ENCODE assay signal across 9 mouse cellular contexts in genomic region chr10:34316571-34317216, GRCm38 (mm10). TPM values are rescaled to one million over a fixed set of nuclear protein-coding genes. Genes with fewer than 3 reads are reported as not detected.
DNase-seq lines count a peak whose midpoint lies in the region; ATAC-seq and TF ChIP-seq lines count a peak whose summit lies in the region.
"Had no signal": no experiment of that assay in that cellular context is flagged by ENCODE, and none has a peak within 500 bp of the region (broad histone marks: within the 10 kb centered on the region; RNA-seq: fewer than 3 reads in every experiment).

No protein-coding gene starts in this region.

- peak; percentile 75 for ATAC-seq in kidney, embryonic 15.5 days (replicated peaks; ENCODE audit: low FRiP score)
- ATAC-seq in forebrain, embryonic 12.5 days (ENCODE audit: low FRiP score) = peak; percentile 95
- ATAC-seq in liver, postnatal 0 days = 0 out of 2 replicates have a peak, but pooled peaks have one; percentile 21

- TF ChIP-seq CTCF in layer of hippocampus, adult 2 months (conservative IDR thresholded peaks at IDR 0.05) = no peak
- TF ChIP-seq CTCF in liver, postnatal 0 days (IDR thresholded peaks at IDR 0.05; ENCODE audit: low read depth) = no peak

- no peaks in the 10 kb centered on the region for H3K27me3 ChIP-seq in kidney, embryonic 15.5 days
- no peaks in the 10 kb centered on the region for H3K27me3 ChIP-seq in forebrain, embryonic 12.5 days
- H3K27me3 ChIP-seq in liver, postnatal 0 days (ENCODE audit: insufficient read depth, low read length) = no peaks in the 10 kb centered on the region
- no peaks in the 10 kb centered on the region for H3K27me3 ChIP-seq in splenic B cell, adult 2 months (ENCODE audit: control insufficient read depth, insufficient read depth, low read length, poor library complexity, severe bottlenecking)
- H3K27me3 ChIP-seq: limb, embryonic 15.5 days had no signal

- H3K4me2 ChIP-seq in kidney, embryonic 15.5 days = 0 out of 2 replicates have a peak overlapping the region, but pooled peaks have one; percentile 23
- H3K4me2 ChIP-seq in forebrain, embryonic 12.5 days = peak overlapping the region; percentile 31
- H3K4me2 ChIP-seq in liver, postnatal 0 days (ENCODE audit: low read depth, low read length) = no peak overlapping the region
- H3K4me2 ChIP-seq: limb, embryonic 15.5 days had no signal

- no peak for TF ChIP-seq EP300 in liver, postnatal 0 days (IDR thresholded peaks at IDR 0.05; ENCODE audit: low read depth)

- H3K9me3 ChIP-seq in kidney, embryonic 15.5 days (replicated peaks) = no peaks in the 10 kb centered on the region
- no peaks in the 10 kb centered on the region for H3K9me3 ChIP-seq in forebrain, embryonic 12.5 days
- H3K9me3 ChIP-seq in liver, postnatal 0 days (ENCODE audit: low read length) = no peaks in the 10 kb centered on the region
- H3K9me3 ChIP-seq: limb, embryonic 15.5 days had no signal

- H3K4me3 ChIP-seq in kidney, embryonic 15.5 days (replicated peaks) = no peak overlapping the region
- peak overlapping the region; percentile 13 for H3K4me3 ChIP-seq in forebrain, embryonic 12.5 days (replicated peaks)
- peak overlapping the region; percentile 39 for H3K4me3 ChIP-seq in layer of hippocampus, adult 2 months
- no peak overlapping the region for H3K4me3 ChIP-seq in liver, postnatal 0 days (ENCODE audit: low read depth, low read length)
- H3K4me3 ChIP-seq: limb, embryonic 15.5 days had no signal

- DNase-seq in kidney, adult 8-10 months = no peak
- peak; percentile 66 for DNase-seq in brain, embryonic 18.5 days (ENCODE audit: low read depth, low spot score)
- DNase-seq in layer of hippocampus, adult 2 months (ENCODE audit: low spot score in 2 of 2) = peak; percentile 68 to 80
- no peak for DNase-seq in liver, postnatal 0 days
- peak; percentile 10 for DNase-seq in splenic B cell, adult 2 months (ENCODE audit: low read depth, low spot score)
- DNase-seq in thymus, adult 18-20 months = no peak

- H3K27ac ChIP-seq in kidney, embryonic 15.5 days = no peak overlapping the region
- H3K27ac ChIP-seq in forebrain, embryonic 12.5 days = peak overlapping the region; percentile 85
- peak overlapping the region; percentile 94 for H3K27ac ChIP-seq in layer of hippocampus, adult 2 months
- H3K27ac ChIP-seq in liver, postnatal 0 days (ENCODE audit: low read depth) = no peak overlapping the region
- H3K27ac ChIP-seq: limb, embryonic 15.5 days had no signal

- 0 out of 2 replicates have a peak, but pooled peaks cover 7% of the 10 kb centered on the region for H3K36me3 ChIP-seq in kidney, embryonic 15.5 days
- no peaks in the 10 kb centered on the region for H3K36me3 ChIP-seq in forebrain, embryonic 12.5 days (replicated peaks)
- H3K36me3 ChIP-seq in liver, postnatal 0 days (replicated peaks; ENCODE audit: insufficient read depth, low read length) = 0 out of 2 replicates have a peak, but pooled peaks cover 3% of the 10 kb centered on the region
- peaks cover 7% of the 10 kb centered on the region; the same call in 1 of the 2 replicates for H3K36me3 ChIP-seq in splenic B cell, adult 2 months (ENCODE audit: control insufficient read depth, insufficient read depth, low read length, poor library complexity, severe bottlenecking)

- 4% methylated on average over 3 of the region's 3 CpGs for WGBS in kidney, embryonic 15.5 days
- 0% methylated on average over 3 of the region's 3 CpGs for WGBS in forebrain, embryonic 12.5 days
- 14% methylated on average over 3 of the region's 3 CpGs for WGBS in liver, postnatal 0 days (ENCODE audit: insufficient replicate concordance)

- no peak overlapping the region for H3K9ac ChIP-seq in kidney, embryonic 15.5 days
- no peak overlapping the region; the same call in 1 of the 2 replicates for H3K9ac ChIP-seq in forebrain, embryonic 12.5 days
- H3K9ac ChIP-seq in liver, postnatal 0 days (replicated peaks) = no peak overlapping the region
- H3K9ac ChIP-seq: limb, embryonic 15.5 days had no signal

- peaks cover 5% of the 10 kb centered on the region; the same call in 1 of the 2 replicates for H3K4me1 ChIP-seq in kidney, embryonic 15.5 days
- H3K4me1 ChIP-seq in forebrain, embryonic 12.5 days = peaks cover 22% of the 10 kb centered on the region; the same call in 1 of the 2 replicates
- no peaks in the 10 kb centered on the region for H3K4me1 ChIP-seq in liver, postnatal 0 days (ENCODE audit: insufficient read depth)

RNA-seq across cellular contexts. Expression of gene Tspyl4, which starts 19.5 kb away (rescaled TPM):
- 11.2 and 14.8 TPM in 2 replicates for polyA plus RNA-seq in kidney, embryonic 15.5 days (2015; fragmentation: Nextera tagmentation; extraction: Ambion mirVana)
- 99.3 and 103 TPM in 2 replicates for polyA plus RNA-seq in forebrain, embryonic 12.5 days (2016; fragmentation: Nextera tagmentation; extraction: Ambion mirVana)
- 100 to 1,000 TPM; 348 to 365 TPM for total RNA-seq in layer of hippocampus, adult 2 months (2021)
- polyA plus RNA-seq in liver, postnatal 0 days (2015; fragmentation: Nextera tagmentation; extraction: Ambion mirVana) = 0.46 and 0.51 TPM in 2 replicates

RNA-seq across cellular contexts. Expression of gene Tspyl1, which starts 34.7 kb away (rescaled TPM):
- polyA plus RNA-seq in kidney, embryonic 15.5 days (2015; fragmentation: Nextera tagmentation; extraction: Ambion mirVana) = 64.8 and 67.1 TPM in 2 replicates
- 98.6 and 99.9 TPM in 2 replicates for polyA plus RNA-seq in forebrain, embryonic 12.5 days (2016; fragmentation: Nextera tagmentation; extraction: Ambion mirVana)
- total RNA-seq in layer of hippocampus, adult 2 months (2021) = 100 to 1,000 TPM; 163 to 172 TPM
- polyA plus RNA-seq in liver, postnatal 0 days (2015; fragmentation: Nextera tagmentation; extraction: Ambion mirVana) = 20.7 and 21.0 TPM in 2 replicates

Comparison
In these comparisons a context has a peak if more than half of its experiments do, and no peak if none do; other contexts are left out.
1. ATAC-seq: peak in every context shown above with its lines; median percentile 95 in forebrain, embryonic 12.5 days; 75 in kidney, embryonic 15.5 days; 21 in liver, postnatal 0 days.
2. H3K27ac ChIP-seq: peak in forebrain, embryonic 12.5 days (single experiment) and layer of hippocampus, adult 2 months (single experiment); none in kidney, embryonic 15.5 days (single experiment) and liver, postnatal 0 days (single experiment).
3. H3K4me3 ChIP-seq: peak in forebrain, embryonic 12.5 days (single experiment) and layer of hippocampus, adult 2 months (single experiment); none in kidney, embryonic 15.5 days (single experiment) and liver, postnatal 0 days (single experiment).
4. DNase-seq: peak in brain, embryonic 18.5 days (single experiment), layer of hippocampus, adult 2 months (2 of 2) and splenic B cell, adult 2 months (single experiment); none in kidney, adult 8-10 months (0 of 2), liver, postnatal 0 days (single experiment) and thymus, adult 18-20 months (0 of 2).